Mouse (Mus musculus): ENCODE measurements around the gene Zc3h15.
"Not testable (repeated sequence)": the region's sequence is repeated elsewhere in the genome, so short reads cannot be mapped to it uniquely, and the experiment has no call there.

Zc3h15 gene

DNA sequence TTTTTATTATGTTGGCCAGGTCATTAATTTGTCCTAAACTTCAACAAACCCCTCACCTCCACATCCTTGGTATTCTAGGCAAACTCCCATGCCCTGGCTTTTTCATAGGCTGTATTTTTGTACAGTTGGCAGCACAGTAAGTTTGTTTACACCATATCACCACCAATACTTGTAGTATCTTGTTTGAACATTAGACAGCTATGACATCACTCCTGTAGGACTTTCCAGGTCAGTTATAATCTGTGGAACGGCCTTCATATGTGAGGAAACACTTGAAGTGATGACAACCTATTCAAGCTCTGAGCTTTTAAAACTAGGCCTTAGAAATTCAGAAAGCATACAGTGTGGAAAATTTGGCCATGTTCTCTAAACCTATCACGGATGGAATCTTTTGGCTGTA is 29.6 kb downstream of the Zc3h15 start:
- in situ Hi-C loops (cut with MseI, MboI): no loop called here

DNA sequence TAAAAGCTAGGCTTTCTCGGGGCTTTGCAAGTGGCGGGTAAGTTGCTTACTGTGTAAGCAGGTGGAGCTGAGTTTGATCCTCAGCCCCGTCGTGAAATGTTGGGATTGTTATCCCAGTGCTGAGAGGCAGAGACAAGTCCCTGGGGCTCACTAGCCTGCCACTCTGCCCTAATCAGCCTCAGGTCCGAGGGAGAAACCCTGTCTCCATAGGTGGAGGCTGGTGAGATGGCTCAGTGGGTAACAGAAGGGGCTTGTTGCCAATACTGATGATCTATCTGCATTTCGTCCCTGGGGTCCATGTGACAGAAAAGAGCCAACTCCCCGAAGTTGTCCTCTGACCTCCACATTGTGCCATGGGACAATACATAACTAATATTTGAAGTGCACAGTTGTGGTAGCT is 30.2 kb downstream of the Zc3h15 start:
- in situ Hi-C loops (cut with MseI, MboI): no loop called here

DNA sequence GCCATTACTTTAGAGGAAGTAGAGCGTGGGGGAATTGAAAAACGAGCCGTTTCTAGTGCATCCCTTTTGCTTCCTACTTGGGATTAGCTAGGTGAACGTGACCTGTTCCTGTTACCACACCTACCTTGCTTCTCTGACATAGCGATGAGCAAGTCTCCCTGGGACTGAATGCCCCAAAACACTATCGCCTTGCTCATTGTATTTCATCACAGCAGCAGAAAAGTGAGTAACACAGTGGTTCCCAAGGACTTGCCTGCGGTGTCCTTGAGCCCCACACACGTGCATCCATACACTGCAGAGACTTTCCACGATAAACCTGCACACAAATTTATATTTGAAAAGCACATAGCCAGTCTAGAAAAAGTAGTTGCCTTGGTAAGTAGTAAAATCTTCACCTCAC is 30.7 kb downstream of the Zc3h15 start:
- in situ Hi-C loops (cut with MseI, MboI): no loop called here

DNA sequence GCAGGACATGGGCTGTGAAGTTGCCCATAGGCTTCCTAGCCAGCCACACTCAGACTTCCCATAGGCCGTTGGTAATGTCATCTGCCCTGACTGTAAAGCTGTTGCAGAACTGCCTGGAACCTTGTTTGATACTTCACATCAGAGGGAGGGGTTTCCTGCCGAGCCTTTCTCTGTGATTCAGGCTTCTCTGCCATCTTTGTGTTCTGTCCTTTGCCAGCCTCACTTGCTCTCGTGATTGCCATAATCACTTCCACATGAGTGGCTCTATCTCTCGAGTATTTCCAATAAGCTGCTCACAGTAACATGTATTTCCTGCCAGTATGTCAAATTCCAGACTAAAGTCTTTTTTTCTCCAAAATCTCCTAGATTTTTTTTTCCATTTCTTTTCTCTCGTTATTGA is 31.4 kb downstream of the Zc3h15 start:
- in situ Hi-C loops (cut with MseI, MboI): no loop called here

DNA sequence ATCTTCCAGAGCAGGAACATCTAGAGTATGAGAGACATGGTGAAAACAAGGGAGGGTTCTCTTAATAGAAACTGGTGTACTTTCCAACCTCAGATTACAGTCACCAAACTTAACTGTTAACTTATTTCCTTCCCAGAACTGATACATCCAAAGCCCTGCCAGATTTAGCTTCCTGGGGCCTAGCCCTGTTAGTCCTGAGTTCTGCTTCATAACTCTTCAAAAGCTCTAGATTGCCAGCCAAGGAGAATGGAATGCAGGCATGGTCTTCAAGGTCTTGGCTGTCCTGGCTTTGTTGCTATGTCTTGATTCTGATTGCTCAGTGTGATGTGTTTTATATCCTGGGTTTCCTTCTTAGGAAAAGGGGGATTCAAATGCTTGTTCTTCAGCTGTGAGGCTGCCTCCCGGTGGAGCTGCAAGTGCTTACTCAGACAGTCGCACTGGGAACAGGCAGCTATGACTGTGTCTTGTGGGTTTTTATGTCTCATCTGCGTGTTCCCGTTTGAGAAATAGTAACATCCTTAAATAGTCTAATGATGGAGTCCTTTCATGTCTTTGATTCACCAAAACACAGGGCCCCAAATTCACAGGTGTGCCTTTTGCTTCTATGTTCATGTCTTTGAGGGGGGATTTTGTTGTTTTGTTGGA is 32.1 kb downstream of the Zc3h15 start:
- in situ Hi-C loops (cut with MseI, MboI): no loop called here

DNA sequence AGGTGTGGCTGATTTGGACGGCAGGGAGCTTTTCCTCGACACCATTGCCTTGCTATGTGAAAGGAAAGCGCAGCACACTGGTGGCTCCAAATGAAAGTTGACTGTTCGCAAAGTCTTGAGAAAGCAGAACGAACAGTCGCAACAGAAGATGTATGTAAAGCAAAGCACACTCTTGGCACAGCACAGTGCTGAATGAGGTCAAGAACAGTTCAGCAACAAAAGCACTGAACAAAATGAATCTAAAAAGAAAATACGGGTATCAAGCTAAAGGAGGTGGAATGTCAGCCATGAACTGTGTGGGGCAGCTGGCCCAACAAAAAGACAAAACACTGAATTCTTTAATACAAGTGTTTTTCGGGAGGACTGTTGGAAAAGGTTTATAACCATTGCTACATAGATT is 37.1 kb downstream of the Zc3h15 start:
- in situ Hi-C loops (cut with MseI, MboI): no loop called here

DNA sequence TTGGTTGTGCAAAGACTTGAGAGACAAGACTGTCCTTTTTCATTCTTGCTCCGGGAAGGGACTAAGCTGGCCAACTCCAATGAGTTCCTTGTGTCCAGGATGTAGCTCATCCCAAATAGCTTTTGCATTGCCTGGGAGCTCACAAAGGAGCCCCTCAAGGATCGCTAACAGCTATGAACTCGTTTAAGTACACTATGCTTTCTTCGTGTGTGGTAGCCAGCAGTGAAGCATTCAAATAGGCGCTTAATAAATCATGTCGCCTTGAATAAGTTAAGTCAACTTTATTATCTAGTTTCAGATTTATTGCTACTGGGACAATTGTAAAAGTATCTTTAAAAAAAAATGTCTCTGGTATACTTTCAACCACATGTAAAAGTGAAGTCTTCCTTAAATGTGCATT is 37.5 kb downstream of the Zc3h15 start:
- in situ Hi-C loops (cut with MseI, MboI): no loop called here

DNA sequence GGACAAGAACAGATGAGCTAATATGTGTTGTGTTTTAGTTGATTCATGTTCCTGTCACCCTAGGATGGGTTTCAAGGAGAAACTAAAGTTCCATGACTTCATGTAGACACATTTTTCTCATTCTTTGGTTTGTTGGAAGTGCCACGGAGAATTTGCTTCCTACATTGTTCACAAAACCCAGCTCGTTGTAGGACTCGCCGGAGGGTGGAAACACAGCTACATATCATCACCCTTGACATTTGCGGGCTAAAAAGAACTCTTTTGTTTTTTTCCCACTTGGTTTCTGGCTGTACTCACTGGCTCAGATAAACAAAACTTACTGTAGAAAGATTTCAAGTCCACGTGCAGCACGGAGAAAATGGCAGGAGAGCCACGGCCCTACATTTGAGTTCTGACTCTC is 38.0 kb downstream of the Zc3h15 start:
- in situ Hi-C loops (cut with MseI, MboI): no loop called here

DNA sequence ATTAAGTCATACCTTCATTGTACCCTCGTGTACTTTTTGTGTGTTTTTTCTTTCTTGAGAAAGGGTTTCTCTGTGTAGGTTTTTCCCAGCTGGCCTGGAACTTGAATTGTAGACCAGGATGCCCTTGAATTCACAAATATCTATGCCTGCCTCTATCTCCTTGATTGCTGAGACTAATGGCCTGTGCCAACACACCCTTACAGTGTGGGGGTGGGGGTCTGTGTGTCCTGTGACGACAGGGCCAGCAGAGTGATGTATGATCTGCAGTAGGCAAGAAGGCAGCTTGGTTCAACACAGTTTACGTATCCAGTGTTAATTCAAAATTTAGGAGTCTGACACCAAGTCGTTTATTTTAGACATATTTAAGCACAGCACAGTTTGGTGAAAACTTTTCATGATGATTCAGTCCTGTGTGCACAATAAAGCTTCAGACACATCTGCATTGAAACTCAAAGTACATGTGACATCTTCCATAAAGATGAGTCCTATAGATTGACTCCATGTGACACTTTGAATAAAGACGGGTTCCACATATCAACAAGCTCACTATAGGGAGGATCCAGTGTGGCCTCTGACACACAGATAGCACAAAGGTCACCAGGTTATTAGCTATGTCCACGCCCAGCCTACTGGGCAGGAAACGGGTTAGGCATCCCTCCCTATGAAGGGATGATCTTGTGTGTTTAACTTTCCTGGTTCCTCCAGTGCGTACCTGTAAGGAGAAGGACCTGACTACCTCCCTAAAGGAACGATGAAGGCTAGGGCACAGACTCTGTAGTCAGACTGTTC is 39.7 kb downstream of the Zc3h15 start:
- in situ Hi-C loops (cut with MseI, MboI): no loop called here

DNA sequence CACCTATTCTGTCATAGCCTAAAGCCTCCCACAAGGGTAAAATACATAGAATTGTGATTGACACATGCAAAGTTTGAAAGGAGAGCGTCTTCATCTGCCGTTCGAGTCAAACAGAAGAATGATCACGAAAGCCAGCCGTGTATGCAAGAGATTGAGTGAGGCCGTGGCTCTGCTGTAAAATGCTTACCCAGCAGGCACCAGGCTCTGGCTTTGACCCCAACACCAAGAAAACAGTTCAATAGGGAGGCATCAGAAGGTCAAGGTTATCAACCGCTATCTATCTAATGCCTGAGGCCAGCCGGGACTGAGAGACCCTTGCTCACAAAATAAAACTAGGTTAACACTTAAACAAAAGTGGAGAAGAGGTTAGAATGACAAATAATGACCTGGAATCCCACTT is 40.5 kb downstream of the Zc3h15 start:
- in situ Hi-C loops (cut with MseI, MboI): no loop called here

DNA sequence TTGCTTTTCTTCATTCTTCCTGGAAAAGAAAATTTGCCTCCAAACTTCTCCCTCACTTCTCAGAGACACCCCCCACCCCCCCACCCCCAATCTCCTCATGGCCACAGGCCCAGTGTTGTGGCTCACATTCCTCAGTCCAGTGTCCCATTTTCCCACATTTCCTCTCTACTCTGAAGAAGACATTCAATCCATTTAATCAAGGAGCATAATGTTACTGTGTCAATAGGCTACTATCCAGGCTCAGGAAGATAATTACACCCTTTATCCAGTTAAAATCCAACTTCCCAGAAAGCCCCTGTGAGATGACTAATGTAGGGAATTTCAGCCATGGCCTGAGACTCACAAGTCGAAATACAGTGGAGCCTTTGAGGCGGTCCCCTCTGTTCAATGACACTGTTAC is 46.1 kb downstream of the Zc3h15 start:
- in situ Hi-C loops (cut with MseI, MboI): no loop called here

DNA sequence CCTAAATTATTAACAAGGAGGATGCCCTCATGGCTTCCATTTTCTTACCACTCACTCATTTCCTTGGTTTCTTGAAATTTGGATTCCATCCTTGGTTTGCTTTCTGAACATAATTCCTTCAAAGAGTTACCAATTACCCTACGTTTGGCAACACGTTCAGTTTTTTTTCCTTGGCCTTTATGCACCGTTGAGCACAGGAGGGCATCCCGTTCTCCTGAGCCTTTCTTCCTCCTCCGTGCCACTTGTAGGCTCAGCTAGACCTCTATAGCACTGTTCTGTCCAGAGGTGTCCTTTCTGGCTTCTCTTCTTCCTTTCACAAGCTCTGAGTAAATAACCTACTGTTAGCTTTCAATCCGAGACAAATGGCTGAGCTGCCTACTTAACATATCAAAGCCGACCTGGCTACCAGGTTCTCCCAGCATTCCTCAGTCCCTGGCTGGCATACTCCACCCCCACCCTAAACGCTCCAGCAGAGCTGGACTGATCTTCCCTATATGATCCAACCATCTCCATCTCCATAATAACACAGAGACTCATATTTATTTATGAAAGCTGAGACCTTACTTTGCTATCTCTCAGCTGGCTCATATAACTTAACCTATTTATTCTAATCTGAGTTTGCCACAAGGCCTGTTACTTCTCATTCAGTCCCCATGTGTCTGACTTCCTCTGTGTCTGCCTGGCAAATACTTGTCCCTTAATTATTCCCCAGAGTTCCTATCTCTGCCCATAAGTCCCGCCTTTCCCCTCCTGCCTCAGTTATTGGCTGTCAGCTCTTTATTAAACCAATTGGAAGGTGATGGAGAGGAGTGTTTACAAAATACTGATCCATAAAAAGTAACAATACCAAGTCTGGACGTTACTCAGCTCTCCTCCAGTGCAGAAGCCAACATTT is 48.7 kb downstream of the Zc3h15 start:
- in situ Hi-C loops (cut with MseI, MboI): no loop called here

DNA sequence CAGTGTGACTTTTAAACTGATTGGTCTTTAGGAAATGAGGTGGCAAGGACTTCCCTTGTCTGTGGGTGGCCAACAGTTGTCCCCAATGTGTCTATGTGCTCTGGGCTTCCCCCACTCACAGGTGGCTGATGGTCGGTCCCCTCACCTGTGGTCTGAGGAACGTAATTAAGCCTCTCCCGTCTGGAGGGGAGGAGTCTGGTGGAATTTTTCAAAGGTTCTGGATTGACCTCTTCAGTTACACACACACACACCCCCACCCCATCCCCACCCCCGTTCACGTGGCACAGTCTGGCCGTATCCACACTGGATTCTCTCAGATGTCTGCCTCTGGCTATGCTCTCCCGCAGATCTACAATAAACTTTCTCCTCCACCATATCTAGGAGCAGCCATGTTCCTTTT is 49.8 kb downstream of the Zc3h15 start:
- in situ Hi-C loops (cut with MseI, MboI): no loop called here

DNA sequence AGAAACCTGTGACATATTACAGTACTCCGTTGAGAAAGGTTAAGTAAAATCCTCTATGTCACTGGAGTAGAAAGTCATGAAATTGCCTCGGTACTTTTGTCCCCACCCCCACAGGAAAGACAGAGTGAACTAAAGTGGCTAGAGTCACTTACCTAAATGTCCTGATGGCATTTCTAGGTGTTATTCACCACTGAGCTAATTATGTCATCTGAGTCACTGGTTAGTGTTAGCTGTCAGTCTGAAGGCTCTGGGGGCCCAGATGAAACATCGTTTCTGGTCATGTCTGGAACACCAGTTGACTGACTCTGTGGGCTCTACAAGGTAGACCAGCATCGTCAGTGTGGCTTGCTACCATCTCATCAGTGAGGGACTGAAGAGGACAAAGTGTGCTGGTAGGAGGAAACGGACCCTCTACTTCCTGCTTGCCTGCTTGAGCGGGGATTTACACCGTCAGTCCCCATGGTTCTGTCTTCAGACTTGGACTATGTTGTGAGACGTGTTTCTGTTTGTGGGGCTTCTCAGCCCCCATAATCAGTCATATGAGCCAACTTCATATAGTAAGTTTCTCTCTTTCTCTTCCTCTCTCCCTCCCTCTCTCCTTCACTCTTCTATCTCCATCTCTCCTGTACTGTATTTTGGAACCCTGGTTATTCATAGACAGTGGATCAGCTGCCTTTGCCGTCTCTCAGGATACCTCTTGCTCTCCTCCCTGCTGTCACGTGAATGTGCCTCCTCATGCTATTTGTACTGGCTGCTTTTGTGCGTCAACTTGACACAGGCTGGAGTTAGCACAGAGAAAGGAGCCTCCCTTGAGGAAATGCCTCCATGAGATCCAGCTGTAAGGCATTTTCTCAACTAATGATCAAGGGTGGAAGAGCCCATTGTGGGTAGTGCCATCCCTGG is 51.4 kb downstream of the Zc3h15 start:
- in situ Hi-C loops (cut with MseI, MboI): no loop called here

DNA sequence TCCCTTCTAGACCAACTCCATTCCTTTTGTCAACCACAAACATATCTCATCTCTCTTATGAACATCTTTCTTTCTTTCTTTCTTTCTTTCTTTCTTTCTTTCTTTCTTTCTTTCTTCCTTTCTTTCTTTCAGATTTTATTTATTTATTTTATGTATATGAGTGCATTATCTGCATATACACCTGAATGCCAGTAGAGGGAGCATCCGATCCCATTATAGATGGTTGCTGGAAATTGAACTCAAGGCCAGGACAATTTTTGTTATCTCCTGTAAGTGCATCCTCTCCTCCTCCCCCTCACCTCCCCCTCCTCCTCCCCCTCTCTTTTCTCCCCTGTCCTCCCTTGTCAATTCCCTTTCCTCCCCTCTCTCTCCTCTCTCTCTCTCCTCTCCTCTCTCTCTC is 54.2 kb downstream of the Zc3h15 start:
- in situ Hi-C loops (cut with MseI, MboI): no loop called here

DNA sequence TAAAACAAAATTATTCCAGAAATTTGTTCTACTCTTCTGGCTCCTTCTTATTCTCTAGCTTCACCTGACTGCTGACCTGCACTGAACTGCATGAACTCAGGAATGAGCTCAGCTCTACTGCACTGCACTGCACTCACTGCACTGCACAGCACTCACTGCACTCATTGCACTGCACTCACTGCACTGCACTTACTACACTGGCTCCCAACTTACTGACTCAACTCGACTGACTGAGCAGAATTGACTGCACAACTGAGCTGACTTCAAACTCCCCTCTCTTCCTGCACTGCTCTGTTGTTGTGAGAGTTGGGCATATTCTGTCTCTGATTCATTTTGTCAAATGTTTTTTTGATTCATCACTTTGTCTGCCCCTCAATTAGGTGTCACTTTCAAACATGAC is 55.1 kb downstream of the Zc3h15 start:
- in situ Hi-C loops (cut with MseI, MboI): no loop called here

DNA sequence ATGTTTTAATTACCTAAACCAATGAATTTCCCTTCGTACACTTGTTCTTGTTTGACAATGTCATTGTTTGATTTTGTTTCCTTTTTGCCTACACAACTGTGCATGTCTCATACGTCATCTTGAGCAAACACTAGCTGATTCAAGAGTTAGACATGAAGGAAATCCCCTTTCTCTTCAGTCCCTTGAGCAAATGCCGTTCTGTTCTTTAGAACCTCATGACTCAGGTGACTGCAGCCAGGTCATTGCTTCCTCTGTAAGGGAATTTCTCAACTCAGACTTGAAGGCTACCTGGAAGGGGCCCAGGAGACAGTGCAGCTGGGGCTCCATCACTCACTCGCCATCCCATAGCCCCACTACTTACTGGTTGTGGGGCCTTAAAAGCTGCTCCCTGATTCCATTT is 56.4 kb downstream of the Zc3h15 start:
- in situ Hi-C loops (cut with MseI, MboI): no loop called here

DNA sequence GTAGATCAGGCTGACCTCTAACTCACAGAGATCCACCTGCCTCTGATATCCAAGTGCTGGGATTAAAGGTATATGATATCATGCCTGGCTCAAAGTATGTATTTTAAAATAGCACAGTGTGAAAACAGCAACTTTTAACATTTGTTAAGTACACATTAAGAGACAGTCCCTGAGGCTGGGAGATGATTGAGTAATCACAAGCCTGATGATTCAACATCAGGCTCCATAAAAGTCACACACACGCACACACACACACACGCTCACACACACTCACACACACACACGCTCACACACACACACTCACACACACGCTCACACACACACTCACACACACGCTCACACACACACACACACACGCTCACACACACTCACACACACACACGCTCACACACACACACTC is 58.2 kb downstream of the Zc3h15 start:
- in situ Hi-C loops (cut with MseI, MboI): no loop called here

DNA sequence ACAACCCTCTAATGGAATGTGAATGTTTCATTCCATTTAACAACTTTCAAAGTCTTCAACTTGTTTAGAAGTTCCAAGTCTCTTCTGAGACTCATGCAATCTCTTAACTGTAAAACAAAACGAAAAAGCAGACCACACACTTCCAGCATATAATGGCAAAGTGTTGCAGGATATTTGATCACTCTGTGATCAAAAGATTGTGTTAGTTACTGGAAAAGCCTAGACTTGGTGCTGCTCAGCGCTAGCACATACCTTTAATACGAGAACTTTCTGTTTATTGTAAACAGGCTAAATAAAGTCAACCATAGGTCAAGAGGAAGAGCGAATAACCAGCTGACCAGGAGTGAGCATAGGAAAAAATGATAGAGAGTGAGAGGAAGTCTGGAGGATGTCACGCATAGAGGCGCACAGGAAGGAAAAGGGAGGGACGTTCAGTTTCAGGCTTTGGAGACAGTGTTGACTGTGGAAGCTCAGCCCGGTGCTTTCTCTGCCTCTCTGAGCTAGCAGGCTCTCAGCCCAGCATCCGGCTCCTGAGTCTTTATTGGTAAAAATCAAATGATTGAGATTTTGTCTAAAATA is 61.4 kb downstream of the Zc3h15 start:
- in situ Hi-C loops (cut with MseI, MboI): no loop called here

DNA sequence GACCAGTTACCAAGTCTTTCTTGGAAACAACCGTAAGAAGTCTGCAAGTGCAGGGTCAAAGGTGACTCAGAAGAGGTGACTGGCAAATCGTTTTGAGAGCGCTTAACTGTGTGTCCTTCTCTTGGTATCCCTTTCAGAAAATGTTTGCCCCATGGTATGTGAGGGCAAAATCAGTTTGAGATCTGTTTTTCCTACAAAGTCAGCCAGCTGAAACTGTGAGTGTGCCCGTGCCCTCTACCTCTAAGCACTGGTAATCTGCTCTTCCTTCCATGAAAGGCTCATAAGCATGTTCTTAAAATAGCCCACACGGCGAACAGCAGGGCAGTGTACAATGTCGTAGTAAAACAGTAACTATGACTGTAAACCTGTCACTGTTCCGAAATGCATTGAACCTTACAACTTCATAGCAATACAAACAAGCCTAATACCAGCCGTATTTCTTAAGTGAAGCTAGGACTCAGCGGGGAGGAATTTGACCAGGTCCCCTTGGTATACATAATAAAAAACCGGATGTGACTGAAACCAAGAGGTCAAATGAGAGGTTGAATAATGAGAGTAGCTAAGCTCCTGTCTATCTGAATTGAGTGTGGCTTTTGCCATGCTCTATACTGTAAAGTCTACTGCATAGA is 65.8 kb downstream of the Zc3h15 start:
- in situ Hi-C loops (cut with MseI, MboI): no loop called here

DNA sequence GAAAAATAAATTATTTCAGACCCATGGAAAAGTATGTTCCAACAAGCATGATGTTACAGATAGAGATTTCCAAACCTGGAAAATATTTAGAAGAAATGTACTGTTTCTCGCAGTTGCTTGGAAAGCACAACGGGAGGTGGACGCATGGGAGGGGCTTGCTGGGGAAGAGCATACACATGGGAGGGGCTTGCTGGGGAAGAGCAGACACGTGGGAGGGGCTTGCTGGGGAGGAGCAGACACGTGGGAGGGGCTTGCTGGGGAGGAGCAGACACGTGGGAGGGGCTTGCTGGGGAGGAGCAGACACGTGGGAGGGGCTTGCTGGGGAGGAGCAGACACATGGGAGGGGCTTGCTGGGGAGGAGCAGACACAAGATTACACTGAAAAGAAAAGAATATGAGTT is 69.0 kb downstream of the Zc3h15 start:
- in situ Hi-C loops (cut with MseI, MboI): not testable (repeated sequence)

Measured in mouse trophoblast stem cell (cell line).